Mouse (Mus musculus) MEL (cell line): ENCODE data around the gene Scube3. TPM values are rescaled to one million over a fixed set of nuclear protein-coding genes. Genes with fewer than 3 reads are reported as not detected.
A peak's percentile ranks its signal among the peaks of the same experiment; 100 is the strongest.

Source experiments
- DNase-seq: peaks from one replicate; pipeline ENCODE4 v3.0.0; 2011; ENCODE audit warnings: low read depth, low spot score
- H3K27ac ChIP-seq: 2 replicates; pipeline ENCODE4 v1.5.1; 2012; ENCODE audit warnings: low read depth, mild to moderate bottlenecking, control low read depth, low read length, moderate library complexity; ENCODE audit not compliant: control insufficient read depth
- H3K27me3 ChIP-seq, 2 experiments: fragments of 150-350 bp in 1 of 2; sonication (generic) in 1 of 2; 2 replicates each; pipeline ENCODE4 v1.6.1; 2012; ENCODE audit warnings: low read length in 2 of 2, mild to moderate bottlenecking in 2 of 2, improper control_type of control experiment in 1 of 2, moderate library complexity in 1 of 2; ENCODE audit not compliant: insufficient read depth in 2 of 2, control insufficient read depth in 1 of 2
- H3K36me3 ChIP-seq, 2 experiments: 2 replicates each; pipeline ENCODE4 v1.6.1; 2012 to 2014; ENCODE audit warnings: low read length in 2 of 2, improper control_type of control experiment in 1 of 2, inconsistent platforms in 1 of 2, mild to moderate bottlenecking in 1 of 2; ENCODE audit not compliant: insufficient read depth in 2 of 2, control insufficient read depth in 1 of 2
- H3K4me1 ChIP-seq, 2 experiments: fragments of 150-350 bp in 1 of 2; sonication (generic) in 1 of 2; 2 replicates each; pipeline ENCODE4 v1.6.1; 2012; ENCODE audit warnings: low read length in 2 of 2, improper control_type of control experiment in 1 of 2, mild to moderate bottlenecking in 1 of 2; ENCODE audit not compliant: insufficient read depth in 2 of 2, control insufficient read depth in 1 of 2
- H3K4me3 ChIP-seq, 2 experiments: fragments of 150-350 bp in 1 of 2; sonication (generic) in 1 of 2; 2 replicates each; pipeline ENCODE4 v1.5.1; 2012; ENCODE audit warnings: low read depth in 2 of 2, low read length in 2 of 2, mild to moderate bottlenecking in 2 of 2, moderate library complexity in 2 of 2, control low read depth in 1 of 2, improper control_type of control experiment in 1 of 2; ENCODE audit not compliant: control insufficient read depth in 1 of 2, insufficient read depth in 1 of 2
- H3K79me2 ChIP-seq: 2 replicates; pipeline ENCODE4 v1.6.1; 2012; ENCODE audit warnings: mild to moderate bottlenecking, low read length, moderate library complexity; ENCODE audit not compliant: control insufficient read depth, poor library complexity, insufficient read depth
- H3K9ac ChIP-seq: 2 replicates; pipeline ENCODE4 v1.6.1; 2012; ENCODE audit warnings: low read depth, mild to moderate bottlenecking, control low read depth, low read length, moderate library complexity; ENCODE audit not compliant: control insufficient read depth, poor library complexity, severe bottlenecking
- H3K9me3 ChIP-seq: fragments of 150-350 bp; sonication (generic); replicated peaks from 2 replicates; pipeline ENCODE4 v1.6.1; 2012; ENCODE audit warnings: mild to moderate bottlenecking, low read length, improper control_type of control experiment, moderate library complexity; ENCODE audit not compliant: insufficient read depth
- CHD1 ChIP-seq: IDR thresholded peaks from 2 replicates; pipeline ENCODE4 v1.6.1; 2012; ENCODE audit warnings: low read depth, mild to moderate bottlenecking, inconsistent platforms, low read length, improper control_type of control experiment
- E2F4 ChIP-seq: IDR thresholded peaks from 2 replicates; pipeline ENCODE4 v1.6.1; 2011; ENCODE audit warnings: low read depth, low read length, improper control_type of control experiment, borderline replicate concordance
- ELF1 ChIP-seq: IDR thresholded peaks from 2 replicates; pipeline ENCODE4 v1.6.1; 2014; ENCODE audit warnings: low read depth, mild to moderate bottlenecking, inconsistent platforms, low read length, improper control_type of control experiment, moderate library complexity
- EP300 ChIP-seq, 2 experiments: IDR thresholded peaks; 2 replicates each; pipeline ENCODE4 v1.6.1; 2011; ENCODE audit warnings: improper control_type of control experiment in 2 of 2, low read length in 2 of 2, low read depth in 1 of 2, mild to moderate bottlenecking in 1 of 2
- ETS1 ChIP-seq: IDR thresholded peaks from 2 replicates; pipeline ENCODE4 v1.6.1; 2012; ENCODE audit warnings: low read depth, mild to moderate bottlenecking, inconsistent platforms, low read length, improper control_type of control experiment, moderate library complexity
- GATA1 ChIP-seq: IDR thresholded peaks from 2 replicates; pipeline ENCODE4 v1.6.1; 2011; ENCODE audit warnings: low read depth, low read length, improper control_type of control experiment
- HCFC1 ChIP-seq: IDR thresholded peaks from 2 replicates; pipeline ENCODE4 v1.6.1; 2012; ENCODE audit warnings: low read depth, mild to moderate bottlenecking, inconsistent platforms, low read length, improper control_type of control experiment, moderate library complexity
- JUND ChIP-seq: IDR thresholded peaks from 2 replicates; pipeline ENCODE4 v1.6.1; 2011; ENCODE audit warnings: low read depth, mild to moderate bottlenecking, improper control_type of control experiment, low read length
- MAFK ChIP-seq: IDR thresholded peaks from 2 replicates; pipeline ENCODE4 v1.6.1; 2011; ENCODE audit warnings: low read depth, mild to moderate bottlenecking, low read length, improper control_type of control experiment, borderline replicate concordance
- MAX ChIP-seq: IDR thresholded peaks from 2 replicates; pipeline ENCODE4 v1.6.1; 2011; ENCODE audit warnings: low read length, improper control_type of control experiment
- MAZ ChIP-seq: IDR thresholded peaks from 2 replicates; pipeline ENCODE4 v1.6.1; 2012; ENCODE audit warnings: low read depth, mild to moderate bottlenecking, inconsistent platforms, low read length, improper control_type of control experiment
- MEF2A ChIP-seq: IDR thresholded peaks from 2 replicates; pipeline ENCODE4 v1.6.1; 2014; ENCODE audit warnings: low read depth, mild to moderate bottlenecking, inconsistent platforms, low read length, improper control_type of control experiment; ENCODE audit not compliant: poor library complexity, insufficient replicate concordance, severe bottlenecking; ENCODE audit errors: extremely low read depth
- MXI1 ChIP-seq: IDR thresholded peaks from 2 replicates; pipeline ENCODE4 v1.6.1; 2011; ENCODE audit warnings: mild to moderate bottlenecking, low read depth, low read length, improper control_type of control experiment
- MYC ChIP-seq: IDR thresholded peaks from 2 replicates; pipeline ENCODE4 v1.6.1; 2011; ENCODE audit warnings: low read depth, mild to moderate bottlenecking, low read length, improper control_type of control experiment, moderate library complexity
- NELFE ChIP-seq: IDR thresholded peaks from 2 replicates; pipeline ENCODE4 v1.6.1; 2011; ENCODE audit warnings: low read depth, low read length, improper control_type of control experiment
- POLR2A ChIP-seq, 2 experiments: IDR thresholded peaks; 2 replicates each; pipeline ENCODE4 v1.6.1; 2011 to 2012; ENCODE audit warnings: low read length in 2 of 2, mild to moderate bottlenecking in 2 of 2, control low read depth in 1 of 2, improper control_type of control experiment in 1 of 2, low read depth in 1 of 2, moderate library complexity in 1 of 2; ENCODE audit not compliant: control insufficient read depth in 1 of 2, insufficient read depth in 1 of 2, poor library complexity in 1 of 2
- RAD21 ChIP-seq: IDR thresholded peaks from 2 replicates; pipeline ENCODE4 v1.6.1; 2011; ENCODE audit warnings: mild to moderate bottlenecking, low read depth, low read length, improper control_type of control experiment
- RCOR1 ChIP-seq: IDR thresholded peaks from 2 replicates; pipeline ENCODE4 v1.6.1; 2012; ENCODE audit warnings: low read depth, mild to moderate bottlenecking, inconsistent platforms, low read length, improper control_type of control experiment
- SIN3A ChIP-seq: IDR thresholded peaks from 2 replicates; pipeline ENCODE4 v1.6.1; 2012; ENCODE audit warnings: low read length, improper control_type of control experiment, inconsistent platforms
- SMC3 ChIP-seq: IDR thresholded peaks from 2 replicates; pipeline ENCODE4 v1.6.1; 2011; ENCODE audit warnings: low read depth, low read length, improper control_type of control experiment
- TBP ChIP-seq: IDR thresholded peaks from 2 replicates; pipeline ENCODE4 v1.8.0; 2011; ENCODE audit warnings: low read depth, low read length, improper control_type of control experiment
- TCF12 ChIP-seq: IDR thresholded peaks from 2 replicates; pipeline ENCODE4 v1.6.1; 2014; ENCODE audit warnings: low read depth, mild to moderate bottlenecking, inconsistent platforms, low read length, improper control_type of control experiment, moderate library complexity
- UBTF ChIP-seq: IDR thresholded peaks from 2 replicates; pipeline ENCODE4 v1.6.1; 2012; ENCODE audit warnings: low read depth, mild to moderate bottlenecking, inconsistent platforms, low read length, improper control_type of control experiment, moderate library complexity, borderline replicate concordance; ENCODE audit not compliant: insufficient read depth
- USF2 ChIP-seq, 2 experiments: IDR thresholded peaks; 2 replicates each; pipeline ENCODE4 v1.6.1; 2011 to 2012; ENCODE audit warnings: improper control_type of control experiment in 2 of 2, low read length in 2 of 2, borderline replicate concordance in 1 of 2, inconsistent platforms in 1 of 2, low read depth in 1 of 2, mild to moderate bottlenecking in 1 of 2; ENCODE audit not compliant: insufficient read depth in 1 of 2
- ZC3H11A ChIP-seq: IDR thresholded peaks from 2 replicates; pipeline ENCODE4 v1.6.1; 2012; ENCODE audit warnings: low read depth, mild to moderate bottlenecking, inconsistent platforms, low read length, improper control_type of control experiment
- ZMIZ1 ChIP-seq: IDR thresholded peaks from 2 replicates; pipeline ENCODE4 v1.6.1; 2012; ENCODE audit warnings: low read depth, mild to moderate bottlenecking, inconsistent platforms, low read length, improper control_type of control experiment, moderate library complexity
- ZNF384 ChIP-seq: IDR thresholded peaks from 2 replicates; pipeline ENCODE4 v1.6.1; 2012; ENCODE audit warnings: low read depth, mild to moderate bottlenecking, inconsistent platforms, low read length, improper control_type of control experiment
- polyA plus RNA-seq, 2 experiments: library from polyadenylated mRNA; stranded (reverse) in 1 of 2; unstranded in 1 of 2; fragments of >175 nt in 1 of 2; fragments of >200 nt in 1 of 2; gene quantifications; 2 replicates each; pipeline versions ENCODE4 v1.2.1 to v1.2.4; 2012; ENCODE audit warnings: low replicate concordance in 2 of 2, low read depth in 1 of 2; ENCODE audit not compliant: insufficient read length in 2 of 2, insufficient read depth in 1 of 2, missing spikeins in 1 of 2
- total RNA-seq: library from RNA; depleted of rRNA; stranded (reverse); fragments of 300-350 nt; gene quantifications from 2 replicates; pipeline ENCODE4 v1.2.3, GENCODE M21; 2012

The Scube3 gene
- total and polyA plus RNA-seq, 3 experiments: 0.03 to 0.04 TPM; not detected in 1

DNA sequence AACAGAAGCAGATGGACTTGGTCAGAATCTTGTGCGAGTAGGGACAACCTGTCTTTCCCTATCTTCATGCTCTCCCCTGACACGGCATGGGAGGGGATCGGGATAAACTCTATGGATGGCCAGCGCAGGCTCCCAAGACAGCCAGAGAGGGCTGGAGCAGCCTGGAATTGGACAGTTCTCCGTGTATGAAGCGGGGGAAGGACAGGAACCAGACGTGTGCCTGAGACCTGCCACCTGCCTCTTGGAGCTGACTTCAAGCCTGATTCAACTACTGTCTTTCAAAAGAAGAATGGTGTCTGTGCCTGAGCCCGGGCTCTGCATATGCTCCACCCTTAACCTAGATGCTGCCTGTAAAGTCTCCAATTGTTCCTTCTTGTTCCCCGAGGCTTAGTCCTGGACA is 30.7 kb downstream of the Scube3 start:
- DNase-seq: no peak
- H3K27ac ChIP-seq: no peak overlapping the region
- H3K27me3 ChIP-seq: no peaks in the 10 kb centered on the region
- peaks cover 5% of the 10 kb centered on the region; the same call in 1 of the 2 replicates for H3K79me2 ChIP-seq
- no peaks in the 10 kb centered on the region for H3K9me3 ChIP-seq
- H3K4me3 ChIP-seq: no peak overlapping the region
- H3K4me1 ChIP-seq: peaks cover 3 to 9% of the 10 kb centered on the region in 2 experiments; a peak in 3 of 4 replicates
- peak overlapping the region; percentile 11 for H3K9ac ChIP-seq
- H3K36me3 ChIP-seq: peaks cover 0 to 2% of the 10 kb centered on the region in 2 experiments; a peak in 1 of 4 replicates
- TF ChIP-seq TCF12 (no peak), MAFK (no peak), TBP (no peak), MYC (no peak), POLR2A (IDR thresholded peaks at IDR 0.05; ENCODE audit: control insufficient read depth in 1 of 2, insufficient read depth in 1 of 2, low read depth in 1 of 2, low read length in 2 of 2, poor library complexity in 1 of 2) (no peak), GATA1 (no peak), UBTF (no peak), HCFC1 (no peak), JUND (no peak), RCOR1 (no peak), ETS1 (no peak), CHD1 (no peak), ZMIZ1 (no peak), MXI1 (no peak), EP300 (IDR thresholded peaks at IDR 0.05; ENCODE audit: low read depth in 1 of 2, low read length in 2 of 2) (no peak), MEF2A (no peak), ZNF384 (no peak), SIN3A (no peak), E2F4 (no peak)
- TF ChIP-seq, all 39 proteins: peak for 0

DNA sequence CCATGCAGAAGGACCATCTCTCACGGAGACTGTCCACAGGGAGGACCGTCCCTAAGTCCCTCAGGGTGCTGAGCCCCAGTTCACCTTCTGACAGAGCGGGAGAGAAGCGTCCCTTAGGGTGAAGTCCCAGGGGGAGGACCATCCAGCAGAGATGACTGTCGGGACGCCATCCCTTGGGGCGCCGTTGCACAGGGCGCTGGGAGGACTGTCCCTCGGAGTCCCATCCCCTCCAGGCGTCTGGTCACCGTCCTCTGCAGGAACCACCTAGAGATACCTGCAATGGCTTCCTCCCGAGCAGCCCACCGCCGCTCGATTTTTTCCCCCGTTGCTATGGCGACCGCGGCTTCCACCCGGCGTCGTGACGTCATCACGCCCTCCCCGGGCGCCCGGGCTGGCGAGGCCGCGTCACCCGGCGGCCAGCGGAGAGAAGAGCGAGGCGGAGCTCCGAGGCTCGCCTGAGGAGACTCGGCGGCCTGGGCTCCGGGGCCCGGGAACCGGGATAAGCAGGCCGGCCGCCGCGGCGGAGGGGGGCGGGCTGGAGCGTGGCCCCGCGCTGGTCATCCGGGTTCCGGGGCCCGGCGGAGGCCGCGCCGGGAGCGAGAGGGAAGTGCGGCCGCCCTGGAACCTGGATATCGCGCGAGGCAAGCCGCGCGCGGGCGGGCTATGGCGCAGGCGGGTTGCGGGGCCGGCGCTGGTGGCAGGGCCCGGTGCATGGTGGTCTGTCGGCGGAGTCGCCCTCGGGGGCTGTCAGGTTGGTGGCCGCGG is 35.0 kb downstream of the Scube3 start, which contains the start of gene Zfp523:
Gene Zfp523, plus strand, starts transcription at position 355 of the 765 bp plus-strand sequence.
- Histone ChIP-seq H3K4me1 (peaks cover 3 to 9% of the 10 kb centered on the region in 2 experiments; a peak in 3 of 4 replicates), H3K9ac (peak within 1 kb of the TSS; percentile 97), H3K9me3 (no peaks in the 10 kb centered on the region), H3K36me3 (peaks cover 0 to 4% of the 10 kb centered on the region in 2 experiments; a peak in 2 of 4 replicates), H3K79me2 (peaks cover 5% of the 10 kb centered on the region; the same call in 1 of the 2 replicates), H3K27ac (peak within 1 kb of the TSS; percentile 57), H3K4me3 (peak within 1 kb of the TSS; percentile 75 to 82), H3K27me3 (no peaks in the 10 kb centered on the region)
- peak; percentile 87 for DNase-seq
- TF ChIP-seq MAFK: no peak
- peak; percentile 66 for TF ChIP-seq ELF1
- peak; percentile 65 for TF ChIP-seq NELFE
- TF ChIP-seq MAX: peak; percentile 56; the same call in 1 of the 2 replicates
- TF ChIP-seq UBTF: 0 out of 2 replicates have a peak, but pooled peaks have one; percentile 38
- TF ChIP-seq HCFC1: peak; percentile 71
- 0 out of 2 replicates have a peak, but pooled peaks have one; percentile 25 for TF ChIP-seq TCF12
- TF ChIP-seq ZNF384: peak; percentile 50
- no peak for TF ChIP-seq ETS1
- TF ChIP-seq MAZ: peak; percentile 82; the same call in 1 of the 2 replicates
- TF ChIP-seq USF2 (IDR thresholded peaks at IDR 0.05; ENCODE audit: borderline replicate concordance in 1 of 2, insufficient read depth in 1 of 2, low read depth in 1 of 2, low read length in 2 of 2): no peak
- no peak for TF ChIP-seq ZC3H11A
- peak; percentile 70 to 78; a peak in 2 of 4 replicates for TF ChIP-seq POLR2A (IDR thresholded peaks at IDR 0.05; ENCODE audit: control insufficient read depth in 1 of 2, insufficient read depth in 1 of 2, low read depth in 1 of 2, low read length in 2 of 2, poor library complexity in 1 of 2)
- TF ChIP-seq RAD21: no peak
- TF ChIP-seq SMC3: no peak
- peak; percentile 84 for TF ChIP-seq SIN3A
- TF ChIP-seq EP300 (IDR thresholded peaks at IDR 0.05; ENCODE audit: low read depth in 1 of 2, low read length in 2 of 2): no peak
